Mouse (Mus musculus): Measurements from ENCODE around the gene Vps29. TPM values are rescaled to one million over a fixed set of nuclear protein-coding genes. Genes with fewer than 3 reads are reported as not detected.

Vps29 gene
- total and polyA plus RNA-seq, 2 experiments from 2014 or later: 92.5 to 184 TPM

GRCm38 (mm10) chr5:122336554-122337294 lies 17.4 kb upstream of the Vps29 start:
- Histone ChIP-seq H3K36me3 (replicated peaks; ENCODE audit: control insufficient read depth, insufficient read depth, low read length) (no peaks in the 10 kb centered on the region), H3K4me1 (ENCODE audit: control insufficient read depth, insufficient read depth) (no peaks in the 10 kb centered on the region), H3K27ac (ENCODE audit: low read depth) (no peak overlapping the region), H3K27me3 (ENCODE audit: control insufficient read depth, insufficient read depth, low read length) (no peaks in the 10 kb centered on the region), H3K9ac (replicated peaks; ENCODE audit: low read depth, low read length) (no peak overlapping the region), H3K9me3 (replicated peaks; ENCODE audit: control insufficient read depth, low read length) (no peaks in the 10 kb centered on the region), H3K4me3 (ENCODE audit: low read depth, low read length) (no peak overlapping the region), H3K4me2 (ENCODE audit: low read depth, low read length) (no peak overlapping the region)
- TF ChIP-seq CTCF (IDR thresholded peaks at IDR 0.05; ENCODE audit: low read depth) (no peak), EP300 (IDR thresholded peaks at IDR 0.05; ENCODE audit: low read depth) (no peak)
- WGBS: 78% methylated on average over 7 of the region's 7 CpGs
- ATAC-seq (ENCODE audit: insufficient read depth, low read depth) (no peak), DNase-seq (ENCODE audit: low spot score) (no peak)

- Histone ChIP-seq H3K27me3 (ENCODE audit: control insufficient read depth, insufficient read depth, low read length) (no peaks in the 10 kb centered on the region), H3K4me2 (ENCODE audit: low read depth, low read length) (no peak overlapping the region), H3K27ac (ENCODE audit: low read depth) (no peak overlapping the region), H3K4me1 (ENCODE audit: control insufficient read depth, insufficient read depth) (no peaks in the 10 kb centered on the region), H3K9me3 (replicated peaks; ENCODE audit: control insufficient read depth, low read length) (no peaks in the 10 kb centered on the region), H3K9ac (replicated peaks; ENCODE audit: low read depth, low read length) (no peak overlapping the region), H3K36me3 (replicated peaks; ENCODE audit: control insufficient read depth, insufficient read depth, low read length) (no peaks in the 10 kb centered on the region), H3K4me3 (ENCODE audit: low read depth, low read length) (no peak overlapping the region)
- 56% methylated on average over 1 of the region's 1 CpGs for WGBS
- ATAC-seq (ENCODE audit: insufficient read depth, low read depth) (no peak), DNase-seq (ENCODE audit: low spot score) (no peak)
- TF ChIP-seq CTCF (IDR thresholded peaks at IDR 0.05; ENCODE audit: low read depth) (no peak), EP300 (IDR thresholded peaks at IDR 0.05; ENCODE audit: low read depth) (no peak)
Observed at GRCm38 (mm10) chr5:122342874-122343273, 11.3 kb upstream of the Vps29 start.

GRCm38 (mm10) chr5:122343768-122344167 lies 10.4 kb upstream of the Vps29 start:
- no peak overlapping the region for H3K4me3 ChIP-seq (ENCODE audit: low read depth, low read length)
- TF ChIP-seq CTCF (IDR thresholded peaks at IDR 0.05; ENCODE audit: low read depth): no peak
- no peak for TF ChIP-seq EP300 (IDR thresholded peaks at IDR 0.05; ENCODE audit: low read depth)
- no peaks in the 10 kb centered on the region for H3K9me3 ChIP-seq (replicated peaks; ENCODE audit: control insufficient read depth, low read length)
- H3K36me3 ChIP-seq (replicated peaks; ENCODE audit: control insufficient read depth, insufficient read depth, low read length): no peaks in the 10 kb centered on the region
- no peak overlapping the region for H3K27ac ChIP-seq (ENCODE audit: low read depth)
- H3K9ac ChIP-seq (replicated peaks; ENCODE audit: low read depth, low read length): no peak overlapping the region
- ATAC-seq (ENCODE audit: insufficient read depth, low read depth): no peak
- no peak overlapping the region for H3K4me2 ChIP-seq (ENCODE audit: low read depth, low read length)
- no peaks in the 10 kb centered on the region for H3K4me1 ChIP-seq (ENCODE audit: control insufficient read depth, insufficient read depth)
- H3K27me3 ChIP-seq (ENCODE audit: control insufficient read depth, insufficient read depth, low read length): no peaks in the 10 kb centered on the region
- no peak for DNase-seq (ENCODE audit: low spot score)
- WGBS: 51% methylated on average over 7 of the region's 7 CpGs

- DNase-seq (ENCODE audit: low spot score): peak; percentile 53
- WGBS: 4% methylated on average over 5 of the region's 5 CpGs
Observed at GRCm38 (mm10) chr5:122344260-122344659, 9.9 kb upstream of the Vps29 start.

GRCm38 (mm10) chr5:122345777-122346176 lies 8.4 kb upstream of the Vps29 start:
- Histone ChIP-seq H3K4me3 (ENCODE audit: low read depth, low read length) (no peak overlapping the region), H3K9me3 (replicated peaks; ENCODE audit: control insufficient read depth, low read length) (no peaks in the 10 kb centered on the region), H3K36me3 (replicated peaks; ENCODE audit: control insufficient read depth, insufficient read depth, low read length) (no peaks in the 10 kb centered on the region), H3K9ac (replicated peaks; ENCODE audit: low read depth, low read length) (no peak overlapping the region), H3K4me1 (ENCODE audit: control insufficient read depth, insufficient read depth) (no peaks in the 10 kb centered on the region), H3K27me3 (ENCODE audit: control insufficient read depth, insufficient read depth, low read length) (no peaks in the 10 kb centered on the region), H3K27ac (ENCODE audit: low read depth) (no peak overlapping the region), H3K4me2 (ENCODE audit: low read depth, low read length) (no peak overlapping the region)
- whole genome bisulfite sequencing: 76% methylated on average over 4 of the region's 4 CpGs
- ATAC-seq (ENCODE audit: insufficient read depth, low read depth): no peak
- no peak for DNase-seq (ENCODE audit: low spot score)
- no peak for TF ChIP-seq CTCF (IDR thresholded peaks at IDR 0.05; ENCODE audit: low read depth)

More at GRCm38 (mm10) chr5:122344260-122344659, 9.9 kb upstream of the Vps29 start:
- Histone ChIP-seq H3K9ac (replicated peaks; ENCODE audit: low read depth, low read length) (no peak overlapping the region), H3K27me3 (ENCODE audit: control insufficient read depth, insufficient read depth, low read length) (no peaks in the 10 kb centered on the region), H3K4me3 (ENCODE audit: low read depth, low read length) (no peak overlapping the region), H3K4me2 (ENCODE audit: low read depth, low read length) (no peak overlapping the region), H3K9me3 (replicated peaks; ENCODE audit: control insufficient read depth, low read length) (no peaks in the 10 kb centered on the region), H3K36me3 (replicated peaks; ENCODE audit: control insufficient read depth, insufficient read depth, low read length) (no peaks in the 10 kb centered on the region), H3K27ac (ENCODE audit: low read depth) (no peak overlapping the region), H3K4me1 (ENCODE audit: control insufficient read depth, insufficient read depth) (no peaks in the 10 kb centered on the region)
- TF ChIP-seq EP300 (IDR thresholded peaks at IDR 0.05; ENCODE audit: low read depth): no peak
- peak; percentile 89 for TF ChIP-seq CTCF (IDR thresholded peaks at IDR 0.05; ENCODE audit: low read depth)
- ATAC-seq (ENCODE audit: insufficient read depth, low read depth): peak; percentile 57
